ENCODE assay signal across 26 mouse cellular contexts in the genomic region with DNA sequence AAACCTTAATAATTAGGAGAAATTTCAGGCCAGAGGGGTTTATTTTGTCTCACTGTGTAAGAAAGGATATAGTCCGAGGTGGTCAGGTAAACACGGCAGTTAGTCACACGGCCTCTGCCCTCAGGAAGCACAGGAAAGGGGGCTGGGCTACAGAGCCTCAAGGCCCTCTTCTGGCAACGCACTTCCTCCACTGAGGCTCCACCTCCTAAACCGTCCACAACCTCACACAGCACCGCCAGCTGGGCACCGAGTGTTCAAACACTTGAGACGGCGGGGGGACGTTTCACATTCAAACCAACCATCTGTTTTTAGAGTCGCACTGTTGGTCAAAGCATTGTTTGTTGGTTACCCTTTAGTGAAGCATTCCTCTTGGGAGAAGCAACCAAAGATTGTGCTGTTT. TPM values are rescaled to one million over a fixed set of nuclear protein-coding genes. Genes with fewer than 3 reads are reported as not detected.
DNase-seq lines count a peak whose midpoint lies in the region; ATAC-seq and TF ChIP-seq lines count a peak whose summit lies in the region.
"Had no signal": no experiment of that assay in that cellular context is flagged by ENCODE, and none has a peak within 500 bp of the region (broad histone marks: within the 10 kb centered on the region; RNA-seq: fewer than 3 reads in every experiment).

No protein-coding gene starts in this region.

- H3K4me3 ChIP-seq in lung, postnatal 0 days (ENCODE audit: low read depth, low read length): no peak overlapping the region
- peak overlapping the region; percentile 57 for H3K4me3 ChIP-seq in E14TG2a.4 (replicated peaks; ENCODE audit: low read length)
- H3K4me3 ChIP-seq in cerebellum, adult 2 months (replicated peaks; ENCODE audit: insufficient read depth, low read depth, low read length): no peak overlapping the region
- H3K4me3 ChIP-seq in stomach, postnatal 0 days (ENCODE audit: low read depth, low read length): no peak overlapping the region
- H3K4me3 ChIP-seq: embryonic facial prominence, embryonic 15.5 days; forebrain, embryonic 15.5 days; hindbrain, embryonic 10.5 days; limb, embryonic 13.5 days; liver, embryonic 12.5 days; midbrain, embryonic 12.5 days; neural tube, embryonic 12.5 days had no signal

- no peak for ATAC-seq in lung, postnatal 0 days
- ATAC-seq in stomach, postnatal 0 days (ENCODE audit: low FRiP score, low TSS enrichment): no peak
- ATAC-seq: forebrain, embryonic 15.5 days; hindbrain, embryonic 16.5 days; intestine, embryonic 16.5 days; liver, embryonic 12.5 days; Patski had no signal

- 0 out of 2 replicates have a peak, but pooled peaks have one; percentile 21 for TF ChIP-seq CTCF in lung, postnatal 0 days (IDR thresholded peaks at IDR 0.05)
- TF ChIP-seq CTCF in E14TG2a.4 (conservative IDR thresholded peaks at IDR 0.05; ENCODE audit: low read length): peak; percentile 46
- TF ChIP-seq CTCF in cerebellum, adult 2 months (IDR thresholded peaks at IDR 0.05; ENCODE audit: borderline replicate concordance, insufficient read depth, low read depth, low read length): no peak
- no peak for TF ChIP-seq CTCF in stomach, postnatal 0 days (IDR thresholded peaks at IDR 0.05; ENCODE audit: low read depth)

- H3K36me3 ChIP-seq in lung, postnatal 0 days (ENCODE audit: insufficient read depth, low read length): no peaks in the 10 kb centered on the region
- 0 out of 2 replicates have a peak, but pooled peaks cover 4% of the 10 kb centered on the region for H3K36me3 ChIP-seq in E14TG2a.4 (ENCODE audit: insufficient read depth, low read length)
- H3K36me3 ChIP-seq in stomach, postnatal 0 days (ENCODE audit: control insufficient read depth, insufficient read depth, low read length): no peaks in the 10 kb centered on the region
- H3K36me3 ChIP-seq: embryonic facial prominence, embryonic 15.5 days; forebrain, embryonic 15.5 days; G1E; hindbrain, embryonic 10.5 days; limb, embryonic 13.5 days; liver, embryonic 12.5 days; midbrain, embryonic 12.5 days; neural tube, embryonic 12.5 days had no signal

- H3K27me3 ChIP-seq in lung, postnatal 0 days (replicated peaks; ENCODE audit: insufficient read depth, low read length): no peaks in the 10 kb centered on the region
- no peaks in the 10 kb centered on the region for H3K27me3 ChIP-seq in E14TG2a.4 (ENCODE audit: insufficient read depth, low read length)
- no peaks in the 10 kb centered on the region for H3K27me3 ChIP-seq in cerebellum, adult 2 months (ENCODE audit: control insufficient read depth, insufficient read depth, low read length)
- no peaks in the 10 kb centered on the region for H3K27me3 ChIP-seq in stomach, postnatal 0 days (ENCODE audit: control insufficient read depth, insufficient read depth, low read length)
- H3K27me3 ChIP-seq: embryonic facial prominence, embryonic 15.5 days; forebrain, embryonic 15.5 days; limb, embryonic 13.5 days; liver, embryonic 12.5 days; midbrain, embryonic 12.5 days; neural tube, embryonic 12.5 days; Patski had no signal

- no peak overlapping the region for H3K27ac ChIP-seq in lung, postnatal 0 days (ENCODE audit: low read length)
- no peak overlapping the region for H3K27ac ChIP-seq in cerebellum, adult 2 months (ENCODE audit: insufficient read depth, low read length)
- H3K27ac ChIP-seq in stomach, postnatal 0 days (replicated peaks): no peak overlapping the region
- H3K27ac ChIP-seq: embryonic facial prominence, embryonic 15.5 days; forebrain, embryonic 15.5 days; hindbrain, embryonic 10.5 days; limb, embryonic 13.5 days; liver, embryonic 12.5 days; midbrain, embryonic 12.5 days; neural tube, embryonic 12.5 days had no signal

- DNase-seq in lung, postnatal 0 days (ENCODE audit: low spot score): no peak
- DNase-seq in lung, postnatal 14 days: no peak
- peak; percentile 95 for DNase-seq in ZHBTc4 (ENCODE audit: low read depth, low spot score)
- DNase-seq in yolk sac, embryonic 10.5 days (ENCODE audit: low spot score): peak; percentile 56
- no peak for DNase-seq in cerebellum, adult 2 months
- DNase-seq in stomach, postnatal 0 days (ENCODE audit: low spot score): no peak
- DNase-seq: adrenal gland, postnatal 10 days; cerebellum, adult 9-10 months; heart, adult 11 months; heart, postnatal 10 days; retina, postnatal 1 day; right cerebral cortex, postnatal 25 days; spleen, adult 18-20 months had no signal

- no peak overlapping the region for H3K4me2 ChIP-seq in lung, postnatal 0 days (replicated peaks; ENCODE audit: low read depth, low read length)
- H3K4me2 ChIP-seq in stomach, postnatal 0 days (replicated peaks; ENCODE audit: low read depth): no peak overlapping the region
- H3K4me2 ChIP-seq: embryonic facial prominence, embryonic 15.5 days; forebrain, embryonic 15.5 days; heart, embryonic 11.5 days; limb, embryonic 13.5 days; liver, embryonic 12.5 days; midbrain, embryonic 12.5 days; neural tube, embryonic 12.5 days had no signal

- TF ChIP-seq EP300 in lung, postnatal 0 days (IDR thresholded peaks at IDR 0.05): no peak
- no peak for TF ChIP-seq EP300 in stomach, postnatal 0 days (optimal IDR thresholded peaks at IDR 0.05)

- no peaks in the 10 kb centered on the region for H3K4me1 ChIP-seq in lung, postnatal 0 days (ENCODE audit: insufficient read depth, low read depth, low read length)
- peaks cover 76% of the 10 kb centered on the region for H3K4me1 ChIP-seq in E14TG2a.4 (replicated peaks; ENCODE audit: low read depth, low read length)
- H3K4me1 ChIP-seq in cerebellum, adult 2 months (ENCODE audit: control insufficient read depth, insufficient read depth, low read length): no peaks in the 10 kb centered on the region
- H3K4me1 ChIP-seq in stomach, postnatal 0 days (replicated peaks; ENCODE audit: control insufficient read depth, insufficient read depth): no peaks in the 10 kb centered on the region
- H3K4me1 ChIP-seq: embryonic facial prominence, embryonic 15.5 days; limb, embryonic 13.5 days; liver, embryonic 12.5 days; midbrain, embryonic 12.5 days; neural tube, embryonic 12.5 days had no signal

- no peaks in the 10 kb centered on the region for H3K9me3 ChIP-seq in lung, postnatal 0 days (ENCODE audit: low read length)
- no peaks in the 10 kb centered on the region for H3K9me3 ChIP-seq in E14TG2a.4 (ENCODE audit: low read length)
- no peaks in the 10 kb centered on the region for H3K9me3 ChIP-seq in stomach, postnatal 0 days (ENCODE audit: control insufficient read depth, low read length)
- H3K9me3 ChIP-seq: embryonic facial prominence, embryonic 15.5 days; forebrain, embryonic 15.5 days; G1E; hindbrain, embryonic 10.5 days; limb, embryonic 13.5 days; liver, embryonic 12.5 days; midbrain, embryonic 12.5 days; neural tube, embryonic 12.5 days had no signal

- TF ChIP-seq POLR2A in cerebellum, adult 2 months (IDR thresholded peaks at IDR 0.05; ENCODE audit: borderline replicate concordance, insufficient read depth, low read length): no peak

- no peak overlapping the region for H3K9ac ChIP-seq in lung, postnatal 0 days (replicated peaks; ENCODE audit: low read depth)
- no peak overlapping the region for H3K9ac ChIP-seq in stomach, postnatal 0 days (ENCODE audit: low read length)
- H3K9ac ChIP-seq: embryonic facial prominence, embryonic 15.5 days; forebrain, embryonic 15.5 days; limb, embryonic 13.5 days; liver, embryonic 12.5 days; midbrain, embryonic 12.5 days; neural tube, embryonic 12.5 days had no signal

- 62% methylated on average over 11 of the region's 11 CpGs for WGBS in lung, postnatal 0 days
- 66% methylated on average over 11 of the region's 11 CpGs for WGBS in cerebellum, adult 2 months
- WGBS in stomach, postnatal 0 days: 80% methylated on average over 11 of the region's 11 CpGs

RNA-seq across cellular contexts. Expression of a gene that starts 12.5 kb away (rescaled TPM):
- 36.0 and 43.0 TPM in 2 replicates for polyA plus RNA-seq in lung, postnatal 0 days (2015; fragmentation: Nextera tagmentation; extraction: Ambion mirVana)
- 7.6 and 8.1 TPM in 2 replicates for polyA plus RNA-seq in cerebellum, adult 2 months (2012; rRNA removed)
- 15.3 and 15.7 TPM in 2 replicates for polyA plus RNA-seq in stomach, postnatal 0 days (2015; fragmentation: Nextera tagmentation; extraction: Ambion mirVana)

RNA-seq across cellular contexts. Expression of a gene that starts 52.3 kb away (rescaled TPM):
- polyA plus RNA-seq in lung, postnatal 0 days (2015; fragmentation: Nextera tagmentation; extraction: Ambion mirVana): 4.8 and 6.0 TPM in 2 replicates
- 11.8 and 12.8 TPM in 2 replicates for polyA plus RNA-seq in cerebellum, adult 2 months (2012; rRNA removed)
- 2.9 and 3.0 TPM in 2 replicates for polyA plus RNA-seq in stomach, postnatal 0 days (2015; fragmentation: Nextera tagmentation; extraction: Ambion mirVana)
- polyA plus RNA-seq: G1E had no signal

Comparison
In these comparisons a context has a peak if more than half of its experiments do, and no peak if none do; other contexts are left out.
1. DNase-seq: peak in ZHBTc4 (single experiment) and yolk sac, embryonic 10.5 days (single experiment); none in lung, postnatal 0 days (single experiment), lung, postnatal 14 days (single experiment), cerebellum, adult 2 months (0 of 2) and stomach, postnatal 0 days (single experiment).
2. CTCF ChIP-seq: peak in lung, postnatal 0 days (single experiment) and E14TG2a.4 (single experiment); none in cerebellum, adult 2 months (single experiment) and stomach, postnatal 0 days (single experiment).